Mouse (Mus musculus) natural killer cell, adult 2 months (primary cell): ENCODE measurements at regions not wholly inside any gene's neighbourhood (a gene's known extent, or its start where the extent isn't known, plus 50 kb on each side); places are given as distances from the start of the nearest gene placed in this dataset.
"Not testable (repeated sequence)": the region's sequence is repeated elsewhere in the genome, so short reads cannot be mapped to it uniquely, and the experiment has no call there.

Experiments
- DNase-seq, 2 experiments: peaks; one replicate each; pipeline ENCODE4 v3.0.0; 2022; ENCODE audit warnings: low spot score in 2 of 2

GRCm38 (mm10) chr6:89153027-89153662 lies 209.3 kb downstream of the Plxna1 start:
- DNase-seq: no peak

GRCm38 (mm10) chr6:89157501-89157900 lies 204.9 kb downstream of the Plxna1 start:
- no peak for DNase-seq

- no peak for DNase-seq
Measured at GRCm38 (mm10) chr6:89160051-89160450, 202.4 kb downstream of the Plxna1 start.

- no peak for DNase-seq
Measured at GRCm38 (mm10) chr6:89161746-89162145, 200.7 kb downstream of the Plxna1 start.

- no peak for DNase-seq
Measured at GRCm38 (mm10) chr6:89169520-89169919, 192.9 kb downstream of the Plxna1 start.

GRCm38 (mm10) chr6:89184920-89185319 lies 177.5 kb downstream of the Plxna1 start:
- not testable (repeated sequence) for DNase-seq

- not testable (repeated sequence) for DNase-seq
Measured at GRCm38 (mm10) chr6:89200514-89201284, 161.7 kb downstream of the Plxna1 start.

GRCm38 (mm10) chr6:89215021-89215420 lies 147.4 kb downstream of the Plxna1 start:
- no peak for DNase-seq

- no peak for DNase-seq
Measured at GRCm38 (mm10) chr6:89235416-89236075, 126.9 kb downstream of the Plxna1 start.

GRCm38 (mm10) chr6:89236226-89236625 lies 126.2 kb downstream of the Plxna1 start:
- no peak for DNase-seq

GRCm38 (mm10) chr6:89236892-89237646 lies 125.4 kb downstream of the Plxna1 start:
- no peak for DNase-seq

- no peak for DNase-seq
Measured at GRCm38 (mm10) chr6:89238871-89239270, 123.5 kb downstream of the Plxna1 start.

- no peak for DNase-seq
Measured at GRCm38 (mm10) chr6:89239511-89239910, 122.9 kb downstream of the Plxna1 start.

- DNase-seq: no peak
Measured at GRCm38 (mm10) chr6:89240168-89240705, 122.2 kb downstream of the Plxna1 start.

GRCm38 (mm10) chr6:89242371-89243288 lies 119.8 kb downstream of the Plxna1 start:
- no peak for DNase-seq

- no peak for DNase-seq
Measured at GRCm38 (mm10) chr6:89245506-89245905, 116.9 kb downstream of the Plxna1 start.

- DNase-seq: no peak
Measured at GRCm38 (mm10) chr6:89246261-89246660, 116.2 kb downstream of the Plxna1 start.

GRCm38 (mm10) chr6:89248574-89248973 lies 113.8 kb downstream of the Plxna1 start:
- DNase-seq: no peak

- DNase-seq: no peak
Measured at GRCm38 (mm10) chr6:89249303-89249702, 113.1 kb downstream of the Plxna1 start.

GRCm38 (mm10) chr6:89251641-89252040 lies 110.8 kb downstream of the Plxna1 start:
- DNase-seq: no peak

GRCm38 (mm10) chr6:89256022-89256421 lies 106.4 kb downstream of the Plxna1 start:
- DNase-seq: no peak
